Mouse (Mus musculus) hindbrain, postnatal 0 days (tissue): ENCODE results near the gene Kcnk1. TPM values are rescaled to one million over a fixed set of nuclear protein-coding genes. Genes with fewer than 3 reads are reported as not detected.
A peak's percentile ranks its signal among the peaks of the same experiment; 100 is the strongest.

Experiments used
- ATAC-seq: fragments of 200-750 bp; cut with Nextera tagmentation; 2 replicates; pipeline ENCODE4 v1.8.0; 2017; ENCODE audit warnings: mild to moderate bottlenecking, moderate TSS enrichment, moderate library complexity
- DNase-seq: peaks from one replicate; pipeline ENCODE4 v3.0.0-alpha.2; 2015; ENCODE audit warnings: low spot score
- H3K27ac ChIP-seq: fragments of 300-500 bp; sonication (generic); 2 replicates; pipeline ENCODE4 v1.5.1; 2014; ENCODE audit warnings: mild to moderate bottlenecking
- H3K27me3 ChIP-seq: fragments of 300-500 bp; sonication (generic); 2 replicates; pipeline ENCODE4 v1.6.1; 2014; ENCODE audit warnings: low read length, mixed read lengths; ENCODE audit not compliant: insufficient read depth
- H3K36me3 ChIP-seq: fragments of 300-500 bp; sonication (generic); 2 replicates; pipeline ENCODE4 v1.6.1; 2014; ENCODE audit warnings: low read length, mixed read lengths; ENCODE audit not compliant: insufficient read depth
- H3K4me1 ChIP-seq: fragments of 300-500 bp; sonication (generic); 2 replicates; pipeline ENCODE4 v1.6.1; 2014; ENCODE audit warnings: antibody characterized with exemption, low read length, mixed read lengths; ENCODE audit not compliant: insufficient read depth
- H3K4me2 ChIP-seq: fragments of 300-500 bp; sonication (generic); 2 replicates; pipeline ENCODE4 v1.6.1; 2014; ENCODE audit warnings: low read depth, mild to moderate bottlenecking, low read length, moderate library complexity, mixed read lengths
- H3K4me3 ChIP-seq: fragments of 300-500 bp; sonication (generic); 2 replicates; pipeline ENCODE4 v1.5.1; 2014; ENCODE audit warnings: low read length
- H3K9ac ChIP-seq: fragments of 300-500 bp; sonication (generic); replicated peaks from 2 replicates; pipeline ENCODE4 v1.6.1; 2014; ENCODE audit warnings: mild to moderate bottlenecking, low read length, moderate library complexity, mixed read lengths
- H3K9me3 ChIP-seq: fragments of 300-500 bp; sonication (generic); 2 replicates; pipeline ENCODE4 v1.6.1; 2016; ENCODE audit warnings: low read length, mixed read lengths
- CTCF ChIP-seq: IDR thresholded peaks from 2 replicates; pipeline ENCODE4 v1.5.1; 2016; ENCODE audit warnings: antibody characterized with exemption, control low read depth, low read depth
- WGBS: fragments of 180-500 bp; shearing (Covaris S2); extraction: QIAGEN DNeasy Blood & Tissue Kit; methylation state at CpG from one replicate; pipeline ENCODE4 v1.1.7; 2014; 5-methylcytosine and 5-hydroxymethylcytosine counted together
- polyA plus RNA-seq: library from polyadenylated mRNA; unstranded; fragments of >200 nt; fragmentation: Nextera tagmentation; extraction: Ambion mirVana; gene quantifications from 2 replicates; pipeline ENCODE4 v1.2.1, GENCODE M21; 2015
- total RNA-seq: library from RNA; depleted of rRNA; stranded (reverse); fragments of >200 nt; gene quantifications from 2 replicates; pipeline ENCODE4 v1.2.3, GENCODE M21; 2014

Gene Kcnk1
- total and polyA plus RNA-seq, 2 experiments from 2014 or later, result 38.2 to 75.5 TPM

DNA sequence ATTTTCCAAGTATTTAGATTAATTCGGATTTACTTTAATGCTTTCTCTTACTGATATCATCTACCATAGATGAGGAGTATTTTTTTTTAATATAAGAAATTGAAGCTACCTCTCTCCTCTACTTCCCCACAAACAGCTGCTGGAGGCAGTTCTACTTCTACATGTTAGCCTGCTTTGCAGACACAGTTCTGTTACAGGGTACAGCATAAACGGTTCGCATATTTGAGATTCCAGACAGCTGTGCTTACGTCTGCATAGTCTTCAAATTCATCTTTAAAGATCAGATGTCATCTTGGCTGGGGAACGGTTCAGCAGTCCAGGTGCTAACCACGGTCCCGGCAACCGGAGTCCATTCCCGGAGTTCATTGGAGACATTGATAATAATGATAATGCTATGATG, 1.3 kb upstream of the Kcnk1 start:
- TF ChIP-seq CTCF, result no peak
- H3K27me3 ChIP-seq, result no peaks in the 10 kb centered on the region
- no peaks in the 10 kb centered on the region for H3K36me3 ChIP-seq
- ATAC-seq (no peak), DNase-seq (no peak)
- no peak overlapping the region for H3K4me2 ChIP-seq
- no peaks in the 10 kb centered on the region for H3K9me3 ChIP-seq
- H3K9ac ChIP-seq, result no peak overlapping the region
- H3K4me3 ChIP-seq, result no peak overlapping the region
- peaks cover 17% of the 10 kb centered on the region for H3K4me1 ChIP-seq
- 85% methylated on average over 9 of the region's 9 CpGs for WGBS
- H3K27ac ChIP-seq, result no peak overlapping the region

DNA sequence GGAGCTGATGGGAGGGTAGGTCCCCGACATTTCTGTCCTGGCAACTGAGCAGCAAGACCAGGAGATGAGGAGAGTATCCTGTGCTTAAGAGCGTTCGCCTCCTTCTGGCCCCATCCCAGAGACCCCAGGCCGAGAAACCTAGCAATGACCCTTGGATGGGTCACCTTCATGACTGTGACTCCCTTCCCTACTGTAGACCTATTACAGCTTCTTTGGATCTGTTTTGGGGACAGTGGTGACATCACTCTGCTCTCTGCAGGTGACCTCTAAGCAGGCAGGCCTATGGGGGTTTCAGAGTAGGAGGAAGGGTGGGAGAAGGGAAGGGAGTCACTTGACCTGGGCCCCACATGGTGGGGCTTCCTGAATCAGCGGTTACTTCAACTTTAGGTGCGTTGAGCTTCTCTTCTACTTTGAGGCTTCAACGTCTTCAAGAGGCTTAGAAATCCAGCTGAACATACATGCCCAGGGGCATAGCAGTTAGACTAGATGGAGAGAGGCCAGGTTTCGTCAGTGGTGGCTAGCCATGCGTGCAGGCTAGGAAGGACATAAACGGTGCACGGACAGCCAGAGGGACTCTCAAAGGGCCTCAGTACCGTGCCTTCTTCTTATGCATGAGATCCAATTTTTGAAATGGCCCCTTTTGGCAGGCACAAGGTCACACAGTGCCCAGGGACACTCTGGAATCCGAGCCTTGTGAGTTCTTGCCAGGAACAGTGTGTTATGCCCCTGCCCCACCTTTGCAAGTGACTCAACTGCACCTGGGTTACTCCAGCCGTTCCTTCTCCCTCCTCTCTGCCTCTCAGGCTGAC, 1.3 kb downstream of the Kcnk1 start:
- peak overlapping the region; percentile 84 for H3K27ac ChIP-seq
- peak; percentile 28 for DNase-seq
- WGBS, result 15% methylated on average over 14 of the region's 14 CpGs

DNA sequence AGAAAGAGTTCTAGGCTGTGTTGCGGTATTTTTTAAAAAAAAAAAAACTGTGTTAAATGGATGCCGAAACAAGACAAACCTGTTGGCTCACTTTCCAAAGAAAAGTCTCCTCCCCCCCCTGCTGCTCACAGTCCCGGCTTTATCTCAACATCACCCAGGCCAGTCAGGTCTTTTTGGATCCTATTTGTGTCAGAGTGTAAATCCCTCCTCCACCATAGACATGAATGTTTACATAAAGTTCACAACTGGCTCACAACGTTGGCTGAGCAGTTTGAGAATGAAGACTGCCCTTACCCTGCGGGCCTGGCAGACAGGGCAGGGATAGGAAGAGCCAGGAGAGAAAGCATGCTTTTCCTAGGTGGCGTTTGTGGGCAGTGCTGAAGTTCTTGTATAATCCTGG, 2.0 kb downstream of the Kcnk1 start:
- H3K36me3 ChIP-seq, result no peaks in the 10 kb centered on the region
- WGBS, result 26% methylated on average over 6 of the region's 6 CpGs
- H3K27ac ChIP-seq, result no peak overlapping the region
- DNase-seq (no peak), ATAC-seq (no peak)
- no peaks in the 10 kb centered on the region for H3K9me3 ChIP-seq
- peaks cover 17% of the 10 kb centered on the region for H3K4me1 ChIP-seq
- peak overlapping the region; percentile 83 for H3K9ac ChIP-seq
- 0 out of 2 replicates have a peak, but pooled peaks have one; percentile 1 for TF ChIP-seq CTCF
- peak overlapping the region; percentile 84 for H3K4me2 ChIP-seq
- peak overlapping the region; percentile 65 for H3K4me3 ChIP-seq
- no peaks in the 10 kb centered on the region for H3K27me3 ChIP-seq

More for the DNA sequence above, 1.3 kb downstream of the Kcnk1 start:
- ATAC-seq, result peak; percentile 43; the same call in 1 of the 2 replicates
- no peaks in the 10 kb centered on the region for H3K9me3 ChIP-seq
- peak overlapping the region; percentile 65 for H3K4me3 ChIP-seq
- no peaks in the 10 kb centered on the region for H3K36me3 ChIP-seq
- peak overlapping the region; percentile 83 for H3K9ac ChIP-seq
- no peaks in the 10 kb centered on the region for H3K27me3 ChIP-seq
- peaks cover 17% of the 10 kb centered on the region for H3K4me1 ChIP-seq
- no peak for TF ChIP-seq CTCF
- peak overlapping the region; percentile 84 for H3K4me2 ChIP-seq

DNA sequence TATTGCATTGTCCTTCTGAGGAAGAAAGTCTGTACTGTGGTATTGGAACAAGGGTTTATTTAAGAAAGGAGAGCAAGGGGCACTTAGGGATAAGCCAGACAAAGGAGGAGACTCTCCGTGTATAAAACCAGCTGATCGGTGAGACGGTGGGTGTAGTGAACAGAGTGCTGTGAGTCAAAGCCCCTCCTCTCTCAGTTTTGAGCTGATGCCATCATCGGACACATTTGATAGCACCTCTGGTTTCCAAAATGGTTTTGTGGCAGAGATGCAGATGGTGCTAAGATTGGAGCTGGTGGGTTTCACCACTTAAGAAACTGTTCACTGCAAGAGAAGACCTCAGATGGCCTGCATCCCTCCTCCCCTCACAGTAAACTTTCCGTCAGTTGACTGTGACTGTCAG, 2.6 kb downstream of the Kcnk1 start:
- ATAC-seq (no peak), DNase-seq (no peak)
- Histone ChIP-seq H3K9ac (no peak overlapping the region), H3K4me1 (peaks cover 17% of the 10 kb centered on the region), H3K27ac (no peak overlapping the region), H3K4me2 (peak overlapping the region; percentile 84), H3K9me3 (no peaks in the 10 kb centered on the region), H3K36me3 (no peaks in the 10 kb centered on the region), H3K4me3 (peak overlapping the region; percentile 65), H3K27me3 (no peaks in the 10 kb centered on the region)
- TF ChIP-seq CTCF, result no peak
- WGBS, result 56% methylated on average over 5 of the region's 5 CpGs

DNA sequence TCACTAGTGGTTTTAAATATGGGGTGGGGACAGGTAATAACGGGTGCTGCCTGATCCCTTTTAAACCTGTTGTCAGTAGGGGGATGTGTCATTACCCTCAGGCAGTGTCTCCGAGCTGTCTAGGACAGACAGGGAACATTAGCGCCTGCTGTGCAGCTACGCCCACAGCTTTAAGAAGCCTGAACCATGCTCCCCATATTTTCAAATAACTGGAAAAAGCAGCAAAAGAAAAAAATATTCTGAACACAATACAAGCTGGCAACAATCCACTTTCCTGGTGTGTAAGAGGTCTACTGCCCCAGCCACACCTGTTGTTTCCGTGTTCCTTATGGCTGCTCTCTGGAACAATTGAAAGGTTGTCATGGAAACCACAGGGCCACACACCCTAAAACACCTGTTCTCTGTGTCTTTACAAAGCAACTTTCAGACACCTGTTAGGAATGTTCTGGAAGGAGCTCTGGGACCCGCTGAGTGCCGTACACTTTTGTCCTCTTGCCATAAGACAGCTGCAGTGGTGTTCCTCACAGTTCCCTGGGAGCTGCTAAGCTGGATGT, 4.9 kb downstream of the Kcnk1 start:
- H3K4me2 ChIP-seq, result peak overlapping the region; percentile 84; the same call in 1 of the 2 replicates
- ATAC-seq, result no peak
- no peak overlapping the region for H3K9ac ChIP-seq
- no peaks in the 10 kb centered on the region for H3K36me3 ChIP-seq
- TF ChIP-seq CTCF, result no peak
- no peak for DNase-seq
- no peaks in the 10 kb centered on the region for H3K27me3 ChIP-seq
- H3K4me3 ChIP-seq, result no peak overlapping the region
- no peak overlapping the region for H3K27ac ChIP-seq
- no peaks in the 10 kb centered on the region for H3K9me3 ChIP-seq
- H3K4me1 ChIP-seq, result peaks cover 12% of the 10 kb centered on the region
- WGBS, result 52% methylated on average over 7 of the region's 7 CpGs

DNA sequence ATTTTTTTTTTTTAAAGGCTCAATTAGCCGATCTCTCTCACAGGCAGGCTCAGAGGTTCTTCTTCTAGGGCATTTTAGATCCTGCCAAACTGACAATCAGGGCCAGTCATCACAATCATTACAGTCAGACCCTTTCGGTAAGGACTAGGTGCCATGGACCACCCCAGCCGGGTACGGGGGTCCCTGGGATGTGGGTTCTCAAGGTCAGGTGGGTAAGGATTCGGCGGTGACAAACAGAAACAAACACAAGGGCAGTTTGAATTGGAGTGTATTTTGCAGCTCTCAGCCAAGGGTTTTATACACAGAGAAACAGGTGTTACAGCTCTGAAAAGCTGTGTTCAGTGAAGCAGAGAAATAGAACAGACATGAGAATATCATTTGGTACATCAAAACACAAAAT, 8.6 kb downstream of the Kcnk1 start:
- Histone ChIP-seq H3K4me2 (no peak overlapping the region), H3K27ac (no peak overlapping the region), H3K9me3 (no peaks in the 10 kb centered on the region), H3K36me3 (no peaks in the 10 kb centered on the region), H3K4me1 (peaks cover 4% of the 10 kb centered on the region), H3K9ac (no peak overlapping the region), H3K4me3 (no peak overlapping the region), H3K27me3 (no peaks in the 10 kb centered on the region)
- no peak for ATAC-seq
- 86% methylated on average over 6 of the region's 6 CpGs for WGBS
- DNase-seq, result no peak
- TF ChIP-seq CTCF, result no peak

DNA sequence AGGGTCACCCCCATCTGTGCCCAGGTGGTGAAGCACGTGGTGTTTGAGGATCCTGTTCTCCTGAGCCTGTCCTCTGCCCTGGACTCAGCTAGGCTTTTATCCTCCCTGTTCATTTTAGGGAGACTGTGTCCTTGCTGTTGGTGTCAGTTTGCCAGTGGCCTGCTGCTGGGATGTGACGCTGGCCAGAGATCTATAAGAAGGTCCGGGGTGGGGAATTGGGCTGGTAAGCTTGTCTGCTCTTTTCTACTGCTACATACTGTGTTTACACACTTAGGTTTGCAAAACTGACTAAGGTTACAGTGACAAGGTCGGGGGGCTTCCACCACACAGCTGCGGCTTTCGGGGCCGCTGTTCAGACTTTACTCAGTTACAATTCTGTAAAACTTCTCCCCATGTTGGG, 10.0 kb downstream of the Kcnk1 start:
- DNase-seq (no peak), ATAC-seq (no peak)
- Histone ChIP-seq H3K4me1 (peaks cover 4% of the 10 kb centered on the region), H3K9ac (no peak overlapping the region), H3K4me3 (no peak overlapping the region), H3K9me3 (no peaks in the 10 kb centered on the region), H3K4me2 (no peak overlapping the region), H3K27me3 (no peaks in the 10 kb centered on the region), H3K27ac (no peak overlapping the region), H3K36me3 (no peaks in the 10 kb centered on the region)
- TF ChIP-seq CTCF, result no peak
- WGBS, result 82% methylated on average over 7 of the region's 7 CpGs
